Mouse (Mus musculus): ENCODE measurements around the gene Sorcs1.

The Sorcs1 gene

GRCm38 (mm10) chr19:50418962-50419720 lies 259.3 kb downstream of the Sorcs1 start:
- WGBS, result 34% methylated on average over 14 of the region's 14 CpGs

GRCm38 (mm10) chr19:50410561-50410960 lies 267.9 kb downstream of the Sorcs1 start:
- 74% methylated on average over 3 of the region's 3 CpGs for WGBS

- 73% methylated on average over 2 of the region's 2 CpGs for WGBS
These were observed 280.1 kb downstream of the Sorcs1 start for GRCm38 (mm10) chr19:50398341-50398740.

GRCm38 (mm10) chr19:50395731-50396130 lies 282.7 kb downstream of the Sorcs1 start:
- 69% methylated on average over 6 of the region's 6 CpGs for WGBS

GRCm38 (mm10) chr19:50394101-50394500 lies 284.3 kb downstream of the Sorcs1 start:
- WGBS, result 60% methylated on average over 5 of the region's 5 CpGs

- WGBS, result 76% methylated on average over 9 of the region's 9 CpGs
These were observed 288.4 kb downstream of the Sorcs1 start for GRCm38 (mm10) chr19:50389925-50390552.

- 68% methylated on average over 5 of the region's 5 CpGs for WGBS
These were observed 299.5 kb downstream of the Sorcs1 start for GRCm38 (mm10) chr19:50378901-50379300.

- WGBS, result 14% methylated on average over 10 of the region's 10 CpGs
These were observed 303.7 kb downstream of the Sorcs1 start for GRCm38 (mm10) chr19:50374751-50375150.

GRCm38 (mm10) chr19:50366446-50366845 lies 312.0 kb downstream of the Sorcs1 start:
- 65% methylated on average over 3 of the region's 3 CpGs for WGBS

GRCm38 (mm10) chr19:50362655-50363500 lies 315.6 kb downstream of the Sorcs1 start:
- WGBS, result 41% methylated on average over 9 of the region's 9 CpGs

- 52% methylated on average over 2 of the region's 2 CpGs for WGBS
These were observed 319.9 kb downstream of the Sorcs1 start for GRCm38 (mm10) chr19:50358561-50358960.

- 89% methylated on average over 8 of the region's 8 CpGs for WGBS
These were observed 339.2 kb downstream of the Sorcs1 start for GRCm38 (mm10) chr19:50339211-50339610.

GRCm38 (mm10) chr19:50336751-50337150 lies 341.7 kb downstream of the Sorcs1 start:
- 78% methylated on average over 3 of the region's 3 CpGs for WGBS

- WGBS, result 80% methylated on average over 3 of the region's 3 CpGs
These were observed 347.3 kb downstream of the Sorcs1 start for GRCm38 (mm10) chr19:50331136-50331535.

- WGBS, result 46% methylated on average over 8 of the region's 8 CpGs
These were observed 350.6 kb downstream of the Sorcs1 start for GRCm38 (mm10) chr19:50327804-50328203.

- WGBS, result 40% methylated on average over 3 of the region's 3 CpGs
These were observed 352.3 kb downstream of the Sorcs1 start for GRCm38 (mm10) chr19:50326151-50326550.

- WGBS, result 80% methylated on average over 10 of the region's 10 CpGs
These were observed 352.8 kb downstream of the Sorcs1 start for GRCm38 (mm10) chr19:50325686-50326085.

GRCm38 (mm10) chr19:50307046-50307445 lies 371.4 kb downstream of the Sorcs1 start:
- WGBS, result 63% methylated on average over 2 of the region's 2 CpGs

- 88% methylated on average over 7 of the region's 7 CpGs for WGBS
These were observed 384.2 kb downstream of the Sorcs1 start for GRCm38 (mm10) chr19:50294205-50294604.

- 79% methylated on average over 1 of the region's 1 CpGs for whole genome bisulfite sequencing
These were observed 414.0 kb downstream of the Sorcs1 start for GRCm38 (mm10) chr19:50264450-50264849.

GRCm38 (mm10) chr19:50258718-50259413 lies 419.6 kb downstream of the Sorcs1 start:
- WGBS, result 40% methylated on average over 16 of the region's 16 CpGs

- 76% methylated on average over 5 of the region's 5 CpGs for WGBS
These were observed 458.0 kb downstream of the Sorcs1 start for GRCm38 (mm10) chr19:50220476-50220875.
